In genomic region chr14:74697432-74697831, GRCm38 (mm10) we compare ENCODE assay signal across 22 mouse cellular contexts. TPM values are rescaled to one million over a fixed set of nuclear protein-coding genes. Genes with fewer than 3 reads are reported as not detected.
A peak's percentile ranks its signal among the peaks of the same experiment; 100 is the strongest.
DNase-seq lines count a peak whose midpoint lies in the region; ATAC-seq and TF ChIP-seq lines count a peak whose summit lies in the region.
"Had no signal": no experiment of that assay in that cellular context is flagged by ENCODE, and none has a peak within 500 bp of the region (broad histone marks: within the 10 kb centered on the region; RNA-seq: fewer than 3 reads in every experiment).

No protein-coding gene starts in this region.

- no peak overlapping the region for H3K4me3 ChIP-seq in intestine, embryonic 14.5 days (ENCODE audit: low read depth, low read length)
- no peak overlapping the region for H3K4me3 ChIP-seq in intestine, postnatal 0 days (ENCODE audit: low read depth, low read length)
- H3K4me3 ChIP-seq in midbrain, embryonic 14.5 days (replicated peaks; ENCODE audit: low read depth, low read length): no peak overlapping the region
- H3K4me3 ChIP-seq in midbrain, embryonic 11.5 days (ENCODE audit: low read depth, low read length): no peak overlapping the region
- H3K4me3 ChIP-seq in midbrain, embryonic 15.5 days: no peak overlapping the region
- no peak overlapping the region for H3K4me3 ChIP-seq in midbrain, postnatal 0 days (ENCODE audit: low read depth, low read length)
- H3K4me3 ChIP-seq in midbrain, embryonic 16.5 days (ENCODE audit: low read depth, low read length): no peak overlapping the region
- H3K4me3 ChIP-seq in midbrain, embryonic 13.5 days (replicated peaks): no peak overlapping the region

- no peaks in the 10 kb centered on the region for H3K27me3 ChIP-seq in intestine, embryonic 14.5 days (replicated peaks; ENCODE audit: control insufficient read depth, insufficient read depth, low read length)
- no peaks in the 10 kb centered on the region for H3K27me3 ChIP-seq in intestine, postnatal 0 days (replicated peaks; ENCODE audit: control insufficient read depth, insufficient read depth, low read length)
- no peaks in the 10 kb centered on the region for H3K27me3 ChIP-seq in midbrain, embryonic 14.5 days (ENCODE audit: control insufficient read depth, insufficient read depth, low read length)
- H3K27me3 ChIP-seq in midbrain, embryonic 11.5 days (ENCODE audit: control insufficient read depth, insufficient read depth, low read length): no peaks in the 10 kb centered on the region
- H3K27me3 ChIP-seq in midbrain, embryonic 15.5 days (replicated peaks): no peaks in the 10 kb centered on the region
- no peaks in the 10 kb centered on the region for H3K27me3 ChIP-seq in midbrain, postnatal 0 days (ENCODE audit: insufficient read depth, low read length)
- no peaks in the 10 kb centered on the region for H3K27me3 ChIP-seq in midbrain, embryonic 16.5 days (ENCODE audit: control insufficient read depth, insufficient read depth, low read depth, low read length)
- H3K27me3 ChIP-seq in midbrain, embryonic 13.5 days: no peaks in the 10 kb centered on the region
- H3K27me3 ChIP-seq: CH12.LX, Patski had no signal

- no peak overlapping the region for H3K9ac ChIP-seq in intestine, embryonic 14.5 days (ENCODE audit: low read length)
- no peak overlapping the region for H3K9ac ChIP-seq in intestine, postnatal 0 days (ENCODE audit: low read depth, low read length)
- no peak overlapping the region for H3K9ac ChIP-seq in midbrain, embryonic 14.5 days (replicated peaks; ENCODE audit: low read length)
- H3K9ac ChIP-seq in midbrain, embryonic 11.5 days (ENCODE audit: low read length): no peak overlapping the region
- H3K9ac ChIP-seq in midbrain, embryonic 15.5 days: no peak overlapping the region
- no peak overlapping the region for H3K9ac ChIP-seq in midbrain, postnatal 0 days (replicated peaks; ENCODE audit: low read length, poor library complexity, severe bottlenecking)
- no peak overlapping the region for H3K9ac ChIP-seq in midbrain, embryonic 16.5 days (ENCODE audit: low read depth, low read length)
- no peak overlapping the region for H3K9ac ChIP-seq in midbrain, embryonic 13.5 days (replicated peaks)

- H3K27ac ChIP-seq in intestine, embryonic 14.5 days (ENCODE audit: low read depth): no peak overlapping the region
- H3K27ac ChIP-seq in intestine, postnatal 0 days (ENCODE audit: low read depth, low read length): no peak overlapping the region
- H3K27ac ChIP-seq in midbrain, embryonic 14.5 days (replicated peaks; ENCODE audit: low read depth, low read length): peak overlapping the region; percentile 41; the same call in 1 of the 2 replicates
- no peak overlapping the region for H3K27ac ChIP-seq in midbrain, embryonic 11.5 days (ENCODE audit: low read depth, low read length)
- 0 out of 2 replicates have a peak overlapping the region, but pooled peaks have one; percentile 15 for H3K27ac ChIP-seq in midbrain, embryonic 15.5 days
- H3K27ac ChIP-seq in midbrain, postnatal 0 days (ENCODE audit: low read depth, low read length): no peak overlapping the region
- no peak overlapping the region for H3K27ac ChIP-seq in midbrain, embryonic 16.5 days (ENCODE audit: low read length)
- H3K27ac ChIP-seq in midbrain, embryonic 13.5 days: no peak overlapping the region

- no peak for TF ChIP-seq CTCF in intestine, postnatal 0 days (IDR thresholded peaks at IDR 0.05; ENCODE audit: low read depth)
- TF ChIP-seq CTCF in midbrain, postnatal 0 days (IDR thresholded peaks at IDR 0.05): no peak

- H3K4me2 ChIP-seq in intestine, embryonic 14.5 days (ENCODE audit: low read length): no peak overlapping the region
- H3K4me2 ChIP-seq in intestine, postnatal 0 days (replicated peaks; ENCODE audit: low read depth): no peak overlapping the region
- H3K4me2 ChIP-seq in midbrain, embryonic 14.5 days (ENCODE audit: low read length): no peak overlapping the region
- no peak overlapping the region for H3K4me2 ChIP-seq in midbrain, embryonic 11.5 days
- no peak overlapping the region for H3K4me2 ChIP-seq in midbrain, embryonic 15.5 days
- H3K4me2 ChIP-seq in midbrain, postnatal 0 days (ENCODE audit: low read depth, low read length, poor library complexity, severe bottlenecking): no peak overlapping the region
- no peak overlapping the region for H3K4me2 ChIP-seq in midbrain, embryonic 16.5 days (ENCODE audit: low read length)
- H3K4me2 ChIP-seq in midbrain, embryonic 13.5 days (replicated peaks): no peak overlapping the region

- DNase-seq in intestine, embryonic 14.5 days (ENCODE audit: low spot score): peak; percentile 18
- DNase-seq in midbrain, embryonic 14.5 days: no peak
- no peak for DNase-seq in midbrain, embryonic 11.5 days (ENCODE audit: low spot score, missing footprints)
- DNase-seq in midbrain, postnatal 0 days (ENCODE audit: low spot score): no peak
- DNase-seq: adrenal gland, adult 2 months; adrenal gland, adult 8-10 months; adrenal gland, postnatal 10 days; adrenal gland, postnatal 14 days; adrenal gland, postnatal 25 days; adrenal gland, postnatal 36 days; B cell, adult 2 months; cerebellum, adult 11 months; cerebellum, adult 11-12 months had no signal

- ATAC-seq in intestine, embryonic 14.5 days (replicated peaks; ENCODE audit: low FRiP score, low TSS enrichment, low read depth): no peak
- no peak for ATAC-seq in intestine, postnatal 0 days
- no peak for ATAC-seq in midbrain, embryonic 14.5 days (ENCODE audit: low FRiP score, low TSS enrichment)
- ATAC-seq in midbrain, embryonic 11.5 days (ENCODE audit: low FRiP score): no peak
- peak; percentile 74; the same call in 1 of the 2 replicates for ATAC-seq in midbrain, embryonic 15.5 days (replicated peaks)
- ATAC-seq in midbrain, postnatal 0 days (ENCODE audit: low FRiP score): no peak
- peak; percentile 58; the same call in 1 of the 2 replicates for ATAC-seq in midbrain, embryonic 16.5 days
- ATAC-seq in midbrain, embryonic 13.5 days: no peak
- ATAC-seq: activated CD4-positive, CD25-positive, alpha-beta regulatory T cell, adult 4 months; CD4-positive, CD25-positive, alpha-beta regulatory T cell, adult 4 months; Patski had no signal

- H3K4me1 ChIP-seq in intestine, embryonic 14.5 days (replicated peaks; ENCODE audit: control insufficient read depth, insufficient read depth, low read length): no peaks in the 10 kb centered on the region
- H3K4me1 ChIP-seq in intestine, postnatal 0 days (replicated peaks; ENCODE audit: control insufficient read depth, insufficient read depth, low read length): no peaks in the 10 kb centered on the region
- H3K4me1 ChIP-seq in midbrain, embryonic 14.5 days (ENCODE audit: control insufficient read depth, insufficient read depth, low read length): 0 out of 2 replicates have a peak, but pooled peaks cover 2% of the 10 kb centered on the region
- H3K4me1 ChIP-seq in midbrain, embryonic 11.5 days (ENCODE audit: control insufficient read depth, insufficient read depth, low read length): no peaks in the 10 kb centered on the region
- H3K4me1 ChIP-seq in midbrain, embryonic 15.5 days: peaks cover 15% of the 10 kb centered on the region
- no peaks in the 10 kb centered on the region for H3K4me1 ChIP-seq in midbrain, postnatal 0 days (ENCODE audit: insufficient read depth, low read length)
- H3K4me1 ChIP-seq in midbrain, embryonic 16.5 days (ENCODE audit: control insufficient read depth, insufficient read depth, low read length): no peaks in the 10 kb centered on the region
- peaks cover 12% of the 10 kb centered on the region; the same call in 1 of the 2 replicates for H3K4me1 ChIP-seq in midbrain, embryonic 13.5 days (replicated peaks)

- H3K9me3 ChIP-seq in intestine, embryonic 14.5 days (ENCODE audit: control insufficient read depth, low read length): no peaks in the 10 kb centered on the region
- H3K9me3 ChIP-seq in intestine, postnatal 0 days (ENCODE audit: control insufficient read depth): no peaks in the 10 kb centered on the region
- H3K9me3 ChIP-seq in midbrain, embryonic 14.5 days (ENCODE audit: control insufficient read depth, low read length): no peaks in the 10 kb centered on the region
- H3K9me3 ChIP-seq in midbrain, embryonic 11.5 days (ENCODE audit: control insufficient read depth, low read length): no peaks in the 10 kb centered on the region
- H3K9me3 ChIP-seq in midbrain, embryonic 15.5 days: no peaks in the 10 kb centered on the region
- no peaks in the 10 kb centered on the region for H3K9me3 ChIP-seq in midbrain, postnatal 0 days (ENCODE audit: low read length)
- H3K9me3 ChIP-seq in midbrain, embryonic 16.5 days (replicated peaks; ENCODE audit: control insufficient read depth, low read length, poor library complexity, severe bottlenecking): no peaks in the 10 kb centered on the region
- H3K9me3 ChIP-seq in midbrain, embryonic 13.5 days: no peaks in the 10 kb centered on the region
- H3K9me3 ChIP-seq: G1E had no signal

- no peaks in the 10 kb centered on the region for H3K36me3 ChIP-seq in intestine, embryonic 14.5 days (ENCODE audit: control insufficient read depth, insufficient read depth, low read length)
- H3K36me3 ChIP-seq in intestine, postnatal 0 days (ENCODE audit: control insufficient read depth, insufficient read depth): no peaks in the 10 kb centered on the region
- H3K36me3 ChIP-seq in midbrain, embryonic 14.5 days (ENCODE audit: control insufficient read depth, insufficient read depth, low read length): no peaks in the 10 kb centered on the region
- no peaks in the 10 kb centered on the region for H3K36me3 ChIP-seq in midbrain, embryonic 11.5 days (ENCODE audit: control insufficient read depth, insufficient read depth, low read length)
- H3K36me3 ChIP-seq in midbrain, embryonic 15.5 days (replicated peaks): no peaks in the 10 kb centered on the region
- no peaks in the 10 kb centered on the region for H3K36me3 ChIP-seq in midbrain, postnatal 0 days (ENCODE audit: insufficient read depth, low read length)
- H3K36me3 ChIP-seq in midbrain, embryonic 16.5 days (ENCODE audit: control insufficient read depth, insufficient read depth, low read length): no peaks in the 10 kb centered on the region
- no peaks in the 10 kb centered on the region for H3K36me3 ChIP-seq in midbrain, embryonic 13.5 days
- H3K36me3 ChIP-seq: G1E had no signal

RNA-seq across cellular contexts. Expression of gene Esd, which starts 34.7 kb away (rescaled TPM):
- 380 and 386 TPM in 2 replicates for polyA plus RNA-seq in intestine, embryonic 14.5 days (2014; fragmentation: Nextera tagmentation; extraction: Ambion mirVana)
- 464 and 477 TPM in 2 replicates for polyA plus RNA-seq in intestine, postnatal 0 days (2015; fragmentation: Nextera tagmentation; extraction: Ambion mirVana)
- polyA plus RNA-seq in midbrain, embryonic 14.5 days (2014; fragmentation: Nextera tagmentation; extraction: Ambion mirVana): 234 and 245 TPM in 2 replicates
- polyA plus RNA-seq in midbrain, embryonic 11.5 days (2014; fragmentation: Nextera tagmentation; extraction: Ambion mirVana): 386 and 391 TPM in 2 replicates
- 198 and 201 TPM in 2 replicates for polyA plus RNA-seq in midbrain, embryonic 15.5 days (2015; fragmentation: Nextera tagmentation; extraction: Ambion mirVana)
- 130 and 135 TPM in 2 replicates for total RNA-seq in midbrain, postnatal 0 days (2014; rRNA removed)
- polyA plus RNA-seq in midbrain, postnatal 0 days (2015; fragmentation: Nextera tagmentation; extraction: Ambion mirVana): 192 and 195 TPM in 2 replicates
- 196 and 198 TPM in 2 replicates for polyA plus RNA-seq in midbrain, embryonic 16.5 days (2015; fragmentation: Nextera tagmentation; extraction: Ambion mirVana)
- polyA plus RNA-seq in midbrain, embryonic 13.5 days (2015; fragmentation: Nextera tagmentation; extraction: Ambion mirVana): 250 and 253 TPM in 2 replicates

RNA-seq across cellular contexts. Expression of gene Htr2a, which starts 56.8 kb away (rescaled TPM):
- polyA plus RNA-seq in intestine, embryonic 14.5 days (2014; fragmentation: Nextera tagmentation; extraction: Ambion mirVana): 0.38 and 0.42 TPM in 2 replicates
- polyA plus RNA-seq in intestine, postnatal 0 days (2015; fragmentation: Nextera tagmentation; extraction: Ambion mirVana): 0.14 and 0.17 TPM in 2 replicates
- 2.4 and 3.6 TPM in 2 replicates for polyA plus RNA-seq in midbrain, embryonic 14.5 days (2014; fragmentation: Nextera tagmentation; extraction: Ambion mirVana)
- polyA plus RNA-seq in midbrain, embryonic 11.5 days (2014; fragmentation: Nextera tagmentation; extraction: Ambion mirVana): 0.41 and 0.75 TPM in 2 replicates
- polyA plus RNA-seq in midbrain, embryonic 15.5 days (2015; fragmentation: Nextera tagmentation; extraction: Ambion mirVana): 2.1 and 2.5 TPM in 2 replicates
- 6.8 and 7.9 TPM in 2 replicates for total RNA-seq in midbrain, postnatal 0 days (2014; rRNA removed)
- polyA plus RNA-seq in midbrain, postnatal 0 days (2015; fragmentation: Nextera tagmentation; extraction: Ambion mirVana): 2.0 TPM in 2 replicates
- polyA plus RNA-seq in midbrain, embryonic 16.5 days (2015; fragmentation: Nextera tagmentation; extraction: Ambion mirVana): 2.5 and 3.5 TPM in 2 replicates
- 1.2 and 1.3 TPM in 2 replicates for polyA plus RNA-seq in midbrain, embryonic 13.5 days (2015; fragmentation: Nextera tagmentation; extraction: Ambion mirVana)
- total RNA-seq: adrenal gland, postnatal 25 days; CH12.LX had no signal
- polyA plus RNA-seq: CD4-positive, CD25-positive, alpha-beta regulatory T cell, adult 4 months; G1E had no signal

Comparison
In these comparisons a context has a peak if more than half of its experiments do, and no peak if none do; other contexts are left out.
1. ATAC-seq: peak in midbrain, embryonic 15.5 days (single experiment) and midbrain, embryonic 16.5 days (single experiment); none in intestine, embryonic 14.5 days (single experiment), intestine, postnatal 0 days (single experiment), midbrain, embryonic 14.5 days (single experiment), midbrain, embryonic 11.5 days (single experiment), midbrain, postnatal 0 days (single experiment) and midbrain, embryonic 13.5 days (single experiment).
2. H3K27ac ChIP-seq: peak in midbrain, embryonic 14.5 days (single experiment) and midbrain, embryonic 15.5 days (single experiment); none in intestine, embryonic 14.5 days (single experiment), intestine, postnatal 0 days (single experiment), midbrain, embryonic 11.5 days (single experiment), midbrain, postnatal 0 days (single experiment), midbrain, embryonic 16.5 days (single experiment) and midbrain, embryonic 13.5 days (single experiment).